Mouse (Mus musculus) liver, embryonic 14.5 days (tissue): ENCODE results near the gene Lrfn4.

Experiments
- CTCF ChIP-seq: IDR thresholded peaks from 2 replicates; pipeline ENCODE4 v1.5.1; 2016; ENCODE audit warnings: antibody characterized with exemption, low read depth, control low read depth
- EP300 ChIP-seq: IDR thresholded peaks from 2 replicates; pipeline ENCODE4 v1.6.1; 2016; ENCODE audit warnings: antibody characterized with exemption, low read depth

DNA sequence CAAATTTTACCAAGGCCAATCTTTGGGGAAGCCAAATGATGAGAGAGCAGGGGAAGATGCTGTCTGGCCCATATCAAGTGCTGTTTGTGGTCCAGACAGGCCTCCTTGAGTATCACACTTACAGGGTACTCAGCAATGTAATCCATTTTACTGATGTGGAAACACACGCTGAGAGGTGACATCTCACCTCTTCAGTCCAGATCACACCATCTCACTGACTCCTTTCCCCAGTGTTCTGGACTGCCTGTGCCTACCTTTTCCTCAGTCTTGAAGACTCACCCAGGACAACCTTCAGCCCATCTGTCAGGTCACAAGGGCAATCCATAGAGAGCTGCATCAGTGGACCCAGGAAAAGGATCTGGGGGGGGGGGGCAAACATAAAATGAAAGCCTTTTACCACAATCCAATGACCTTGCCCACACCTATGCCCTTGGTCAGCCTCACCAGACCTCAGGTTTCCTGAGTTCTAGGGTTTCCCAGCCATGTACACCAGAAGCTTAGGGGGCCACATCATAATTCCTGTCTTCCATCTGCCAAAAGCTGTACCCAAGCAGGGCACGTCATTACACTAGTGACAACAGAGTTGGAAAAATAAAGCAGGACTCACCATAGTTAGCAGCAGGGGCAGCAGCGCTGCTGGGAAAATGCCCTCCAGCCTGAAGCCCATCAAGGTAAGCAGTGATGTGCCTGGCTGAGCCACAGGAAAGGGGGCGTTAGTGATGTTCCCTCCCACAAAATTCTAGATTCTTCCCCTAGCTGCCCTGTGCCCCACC, 9.1 kb upstream of the Lrfn4 start:
- TF ChIP-seq CTCF (no peak), EP300 (no peak)
